In genomic region chr4:25035806-25036205, GRCm38 (mm10) we compare ENCODE assay signal across 7 mouse cellular contexts.
"Had no signal": no experiment of that assay in that cellular context is flagged by ENCODE, and none has a peak within 500 bp of the region (broad histone marks: within the 10 kb centered on the region; RNA-seq: fewer than 3 reads in every experiment).

No protein-coding gene starts in this region.

- ATAC-seq: liver, embryonic 12.5 days; midbrain, embryonic 15.5 days had no signal

- H3K27ac ChIP-seq: liver, embryonic 12.5 days; midbrain, embryonic 15.5 days; neural tube, embryonic 12.5 days; stomach, postnatal 0 days had no signal

- H3K4me3 ChIP-seq: liver, embryonic 12.5 days; midbrain, embryonic 15.5 days; neural tube, embryonic 12.5 days had no signal

- H3K27me3 ChIP-seq: liver, embryonic 12.5 days; midbrain, embryonic 15.5 days; neural tube, embryonic 12.5 days had no signal

- H3K4me2 ChIP-seq: liver, embryonic 12.5 days; midbrain, embryonic 11.5 days; midbrain, embryonic 15.5 days; neural tube, embryonic 12.5 days had no signal

- H3K4me1 ChIP-seq: liver, embryonic 12.5 days; midbrain, embryonic 15.5 days; neural tube, embryonic 12.5 days had no signal

- H3K9ac ChIP-seq: liver, embryonic 12.5 days; midbrain, embryonic 15.5 days; neural tube, embryonic 12.5 days had no signal

- H3K36me3 ChIP-seq: liver, embryonic 12.5 days; midbrain, embryonic 15.5 days; neural tube, embryonic 12.5 days had no signal

- H3K9me3 ChIP-seq: liver, embryonic 12.5 days; midbrain, embryonic 15.5 days; neural tube, embryonic 12.5 days had no signal

- DNase-seq: kidney, adult 11 months; lung, postnatal 36 days had no signal
